In the genomic region with DNA sequence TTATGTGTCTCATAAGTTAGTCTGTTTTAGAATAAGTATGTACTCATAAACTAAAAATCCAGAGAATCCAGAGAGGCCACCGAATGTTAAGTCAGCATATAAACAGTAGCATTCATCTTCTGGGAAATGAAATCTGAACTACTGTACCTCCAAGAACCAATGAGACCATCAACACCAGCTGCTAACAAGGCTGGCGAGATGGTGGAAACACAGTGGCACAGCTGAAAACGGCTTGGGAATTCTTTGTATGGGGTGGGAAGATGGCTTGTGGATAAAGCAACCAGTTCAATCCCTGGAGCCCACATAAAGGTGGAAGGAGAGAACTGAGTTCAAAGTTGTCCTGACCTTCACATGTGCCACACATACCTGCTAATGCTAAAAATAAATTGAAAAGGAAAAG, we compare ENCODE assay signal across 18 mouse cellular contexts.
"Had no signal": no experiment of that assay in that cellular context is flagged by ENCODE, and none has a peak within 500 bp of the region (broad histone marks: within the 10 kb centered on the region; RNA-seq: fewer than 3 reads in every experiment).

No protein-coding gene starts in this region.

- DNase-seq: kidney, postnatal 10 days; kidney, postnatal 36 days; layer of hippocampus, postnatal 36 days; liver, embryonic 13.5 days; lung, adult 2 months; lung, postnatal 14 days; lung, postnatal 4 days; midbrain, embryonic 14.5 days; right cerebral cortex, adult 18-20 months; right cerebral cortex, postnatal 14 days; right cerebral cortex, postnatal 4 days; thymus, adult 2 months; thymus, postnatal 14 days; thymus, postnatal 4 days had no signal

- H3K4me1 ChIP-seq: neural tube, embryonic 12.5 days had no signal

- H3K4me3 ChIP-seq: left cerebral cortex, adult 2 months; liver, embryonic 13.5 days; neural tube, embryonic 12.5 days; neural tube, embryonic 15.5 days had no signal

- H3K9me3 ChIP-seq: liver, embryonic 13.5 days; neural tube, embryonic 12.5 days; neural tube, embryonic 15.5 days had no signal

- H3K27me3 ChIP-seq: liver, embryonic 13.5 days; neural tube, embryonic 12.5 days; neural tube, embryonic 15.5 days had no signal

- H3K9ac ChIP-seq: liver, embryonic 13.5 days; neural tube, embryonic 12.5 days; neural tube, embryonic 15.5 days had no signal

- H3K27ac ChIP-seq: left cerebral cortex, adult 2 months; liver, embryonic 13.5 days; neural tube, embryonic 12.5 days; neural tube, embryonic 15.5 days had no signal

- H3K4me2 ChIP-seq: liver, embryonic 13.5 days; midbrain, embryonic 11.5 days; neural tube, embryonic 12.5 days; neural tube, embryonic 15.5 days had no signal
